Mouse (Mus musculus) testis, adult 10 weeks (tissue): Measurements from ENCODE around the gene Zfp566. TPM values are rescaled to one million over a fixed set of nuclear protein-coding genes. Genes with fewer than 3 reads are reported as not detected.

Experiments
- polyA plus RNA-seq: library from polyadenylated mRNA; stranded (reverse); fragments of 350-450 nt; fragmentation: Illumina TruSeq; extraction: RNeasy Lipid Tissue Mini Kit (QIAGEN cat#74804); gene quantifications from one replicate; pipeline ENCODE4 v1.2.3, GENCODE M21; 2014; ENCODE audit warnings: low read depth, low replicate concordance

Zfp566 gene
- polyA plus RNA-seq = 1.9 TPM

GRCm38 (mm10) chr7:30090092-30090969, at the start of gene Zfp566, which contains the start of gene Gm26920:
Gene Zfp566 (minus strand): TSS chr7:30090527.
Gene Gm26920 (minus strand): TSS chr7:30090410.

GRCm38 (mm10) chr7:30121308-30122187, 31.2 kb upstream of the Zfp566 start, which contains the start of gene Zfp382:
Gene Zfp382 (plus strand): TSS chr7:30121942.

GRCm38 (mm10) chr7:30094646-30095429, 4.5 kb upstream of the Zfp566 start, which contains the start of gene Zfp260:
Gene Zfp260 (plus strand): TSS chr7:30094777.

GRCm38 (mm10) chr7:30072146-30073028, 17.9 kb downstream of the Zfp566 start, which contains the start of gene Zfp82:
Gene Zfp82 (minus strand): TSS chr7:30072900.

GRCm38 (mm10) chr7:30050882-30051548, 39.3 kb downstream of the Zfp566 start, which contains the start of gene Zfp14:
Gene Zfp14 (minus strand): TSS chr7:30051380.

Other genes starting within 250 kb of the Zfp566 start
- gene Zfp940, start 236.9 kb downstream of the Zfp566 start, polyA plus RNA-seq = 4.0 TPM
- gene Zfp420, start 230.5 kb downstream of the Zfp566 start, polyA plus RNA-seq = 5.7 TPM
- 3.7 TPM for gene Zfp27, start 184.0 kb downstream of the Zfp566 start, polyA plus RNA-seq
- gene Zfp383, start 182.3 kb downstream of the Zfp566 start, polyA plus RNA-seq = 4.6 TPM
- 1.8 TPM for gene Zfp74, start 136.4 kb downstream of the Zfp566 start, polyA plus RNA-seq
- 3.3 TPM for gene Zfp568, start 106.6 kb downstream of the Zfp566 start, polyA plus RNA-seq
- gene Zfp14, start 39.1 kb downstream of the Zfp566 start, polyA plus RNA-seq = 2.4 TPM
- gene Zfp82, start 17.6 kb downstream of the Zfp566 start, polyA plus RNA-seq = 2.5 TPM
- gene Gm26920, start 117 bp downstream of the Zfp566 start, polyA plus RNA-seq = 0.41 TPM
- 31.7 TPM for gene Zfp260, start 4.2 kb upstream of the Zfp566 start, polyA plus RNA-seq
- 11.5 TPM for gene Zfp382, start 31.4 kb upstream of the Zfp566 start, polyA plus RNA-seq
- 13.3 TPM for gene Zfp146, start 79.2 kb upstream of the Zfp566 start, polyA plus RNA-seq
- gene Cox7a1, start 93.6 kb upstream of the Zfp566 start, polyA plus RNA-seq = 0.74 TPM
- gene Capns1, start 108.3 kb upstream of the Zfp566 start, polyA plus RNA-seq = 117 TPM
- gene Polr2i, start 141.4 kb upstream of the Zfp566 start, polyA plus RNA-seq = 3.9 TPM
- gene Tbcb, start 141.7 kb upstream of the Zfp566 start, polyA plus RNA-seq = 8.5 TPM
- gene Ovol3, start 145.2 kb upstream of the Zfp566 start, polyA plus RNA-seq = not detected
- 0.63 TPM for gene Thap8, start 189.6 kb upstream of the Zfp566 start, polyA plus RNA-seq
- gene Wdr62, start 189.9 kb upstream of the Zfp566 start, polyA plus RNA-seq = 22.5 TPM
- gene Clip3, start 201.2 kb upstream of the Zfp566 start, polyA plus RNA-seq = 9.1 TPM
- 1.8 TPM for gene Alkbh6, start 218.2 kb upstream of the Zfp566 start, polyA plus RNA-seq
- 0.78 TPM for gene Syne4, start 224.3 kb upstream of the Zfp566 start, polyA plus RNA-seq
- gene E130208F15Rik, start 231.2 kb upstream of the Zfp566 start, polyA plus RNA-seq = 0.57 TPM
- 2.2 TPM for gene Sdhaf1, start 233.4 kb upstream of the Zfp566 start, polyA plus RNA-seq